Mouse (Mus musculus) kidney, adult 2 months (tissue): Measurements from ENCODE around the gene Olfr437. TPM values are rescaled to one million over a fixed set of nuclear protein-coding genes. Genes with fewer than 3 reads are reported as not detected.
"Not testable (repeated sequence)": the region's sequence is repeated elsewhere in the genome, so short reads cannot be mapped to it uniquely, and the experiment has no call there.

Source experiments
- DNase-seq: peaks from one replicate; pipeline ENCODE4 v3.0.0; 2021
- H3K27ac ChIP-seq: fragments of 200-500 bp; 2 replicates; pipeline ENCODE4 v1.5.1; 2012; ENCODE audit warnings: low read depth, low read length, control low read depth, inconsistent platforms; ENCODE audit not compliant: insufficient read depth
- H3K27me3 ChIP-seq: fragments of 200-500 bp; replicated peaks from 2 replicates; pipeline ENCODE4 v1.6.1; 2012; ENCODE audit warnings: mild to moderate bottlenecking, moderate library complexity, low read length, inconsistent platforms; ENCODE audit not compliant: control insufficient read depth, insufficient read depth
- H3K36me3 ChIP-seq: fragments of 200-500 bp; 2 replicates; pipeline ENCODE4 v1.6.1; 2012; ENCODE audit warnings: mild to moderate bottlenecking, moderate library complexity, low read length, inconsistent platforms; ENCODE audit not compliant: control insufficient read depth, insufficient read depth
- H3K4me1 ChIP-seq: fragments of 200-500 bp; 2 replicates; pipeline ENCODE4 v1.6.1; 2011; ENCODE audit warnings: low read length; ENCODE audit not compliant: control insufficient read depth, insufficient read depth
- H3K4me3 ChIP-seq: fragments of 200-500 bp; 2 replicates; pipeline ENCODE4 v1.5.1; 2011; ENCODE audit warnings: mild to moderate bottlenecking, low read depth, low read length, control low read depth; ENCODE audit not compliant: insufficient read depth
- CTCF ChIP-seq: fragments of 200-500 bp; conservative IDR thresholded peaks from 2 replicates; pipeline ENCODE4 v1.5.1; 2011; ENCODE audit warnings: low read depth, mild to moderate bottlenecking, control low read depth, low read length, moderate library complexity, mixed read lengths; ENCODE audit not compliant: insufficient read depth, insufficient read length
- POLR2A ChIP-seq: fragments of 200-500 bp; IDR thresholded peaks from one replicate; pipeline ENCODE4 v1.6.1; 2011; ENCODE audit warnings: low read depth, low read length, control low read depth
- WGBS: fragments of 180-500 bp; shearing (Covaris S2); methylation state at CpG from one replicate; pipeline ENCODE4 v1.1.7; 2018; 5-methylcytosine and 5-hydroxymethylcytosine counted together
- polyA plus RNA-seq: library from polyadenylated mRNA; depleted of rRNA; stranded (reverse); fragments of >200 nt; gene quantifications from 2 replicates; pipeline ENCODE4 v1.2.3, GENCODE M21; 2012; rRNA removed

Olfr437 gene
- not detected in 2 replicates for polyA plus RNA-seq

GRCm38 (mm10) chr6:43162982-43163381, at the start of gene Olfr437:
TSS of gene Olfr437 (plus strand) at chr6:43163282.
- no peak for TF ChIP-seq CTCF
- TF ChIP-seq POLR2A = no peak
- no peak for DNase-seq
- Histone ChIP-seq H3K27ac (no peak within 1 kb of the TSS), H3K4me3 (no peak within 1 kb of the TSS), H3K36me3 (no peaks in the 10 kb centered on the region), H3K4me1 (no peaks in the 10 kb centered on the region), H3K27me3 (no peaks in the 10 kb centered on the region)
- WGBS = 64% methylated on average over 3 of the region's 3 CpGs

GRCm38 (mm10) chr6:43146267-43146666, 16.8 kb upstream of the Olfr437 start, which contains the start of gene Olfr237-ps1:
TSS of gene Olfr237-ps1 (plus strand) at chr6:43146567.
- H3K4me1 ChIP-seq, H3K27me3 ChIP-seq, H3K36me3 ChIP-seq, H3K27ac ChIP-seq, DNase-seq, H3K4me3 ChIP-seq: not testable (repeated sequence)
- WGBS = 75% methylated on average over 2 of the region's 2 CpGs

- no peak overlapping the region for H3K27ac ChIP-seq
- no peak overlapping the region for H3K4me3 ChIP-seq
- no peak for DNase-seq
- H3K4me1 ChIP-seq = no peaks in the 10 kb centered on the region
- WGBS = 42% methylated on average over 1 of the region's 1 CpGs
- H3K36me3 ChIP-seq = no peaks in the 10 kb centered on the region
- H3K27me3 ChIP-seq = no peaks in the 10 kb centered on the region
- TF ChIP-seq POLR2A = no peak
- TF ChIP-seq CTCF = no peak
Observed at GRCm38 (mm10) chr6:43159502-43159901, 3.6 kb upstream of the Olfr437 start.

GRCm38 (mm10) chr6:43167246-43167645, 4.2 kb downstream of the Olfr437 start:
- 92% methylated on average over 4 of the region's 4 CpGs for WGBS
- no peaks in the 10 kb centered on the region for H3K27me3 ChIP-seq
- H3K4me1 ChIP-seq = no peaks in the 10 kb centered on the region
- H3K27ac ChIP-seq = no peak overlapping the region
- H3K36me3 ChIP-seq = no peaks in the 10 kb centered on the region
- TF ChIP-seq POLR2A (no peak), CTCF (no peak)
- DNase-seq = no peak
- H3K4me3 ChIP-seq = no peak overlapping the region

GRCm38 (mm10) chr6:43171840-43172239, 8.8 kb downstream of the Olfr437 start, which contains the start of gene Olfr13:
TSS of gene Olfr13 (plus strand) at chr6:43172140.
- no peak for TF ChIP-seq POLR2A
- no peak for TF ChIP-seq CTCF
- no peak for DNase-seq
- H3K4me1 ChIP-seq = no peaks in the 10 kb centered on the region
- no peaks in the 10 kb centered on the region for H3K27me3 ChIP-seq
- H3K27ac ChIP-seq = no peak within 1 kb of the TSS
- no peak within 1 kb of the TSS for H3K4me3 ChIP-seq
- H3K36me3 ChIP-seq = no peaks in the 10 kb centered on the region
- WGBS = 51% methylated on average over 4 of the region's 4 CpGs

- TF ChIP-seq CTCF = no peak
- TF ChIP-seq POLR2A = no peak
- WGBS = 52% methylated on average over 1 of the region's 1 CpGs
- no peaks in the 10 kb centered on the region for H3K36me3 ChIP-seq
Observed at GRCm38 (mm10) chr6:43178129-43178528, 15.0 kb downstream of the Olfr437 start.

GRCm38 (mm10) chr6:43178584-43179501, 15.8 kb downstream of the Olfr437 start:
- no peak for TF ChIP-seq POLR2A
- TF ChIP-seq CTCF = no peak
- WGBS = 59% methylated on average over 6 of the region's 6 CpGs
- no peak overlapping the region for H3K4me3 ChIP-seq
- H3K27ac ChIP-seq = no peak overlapping the region
- H3K36me3 ChIP-seq = no peaks in the 10 kb centered on the region
- H3K27me3 ChIP-seq = no peaks in the 10 kb centered on the region
- DNase-seq = no peak
- no peaks in the 10 kb centered on the region for H3K4me1 ChIP-seq

More at GRCm38 (mm10) chr6:43178129-43178528, 15.0 kb downstream of the Olfr437 start:
- no peak for DNase-seq
- H3K4me3 ChIP-seq = no peak overlapping the region
- H3K27ac ChIP-seq = no peak overlapping the region
- no peaks in the 10 kb centered on the region for H3K27me3 ChIP-seq
- no peaks in the 10 kb centered on the region for H3K4me1 ChIP-seq
